Mouse (Mus musculus) midbrain, postnatal 0 days (tissue): Measurements from ENCODE around the gene Pomgnt2. TPM values are rescaled to one million over a fixed set of nuclear protein-coding genes. Genes with fewer than 3 reads are reported as not detected.

Experiments
- ATAC-seq: fragments of 200-750 bp; cut with Nextera tagmentation; 2 replicates; pipeline ENCODE4 v1.8.0; 2017; ENCODE audit warnings: moderate number of reproducible peaks, mild to moderate bottlenecking, moderate TSS enrichment, moderate library complexity; ENCODE audit not compliant: low FRiP score
- DNase-seq: peaks from one replicate; pipeline ENCODE4 v3.0.0-alpha.2; 2015; ENCODE audit warnings: low spot score
- H3K27ac ChIP-seq: fragments of 300-500 bp; sonication (generic); 2 replicates; pipeline ENCODE4 v1.5.1; 2014; ENCODE audit warnings: low read depth, mild to moderate bottlenecking, low read length, mixed read lengths
- H3K27me3 ChIP-seq: fragments of 300-500 bp; sonication (generic); 2 replicates; pipeline ENCODE4 v1.6.1; 2014; ENCODE audit warnings: low read length, control low read depth, mixed read lengths; ENCODE audit not compliant: insufficient read depth
- H3K36me3 ChIP-seq: fragments of 300-500 bp; sonication (generic); 2 replicates; pipeline ENCODE4 v1.6.1; 2014; ENCODE audit warnings: low read length, control low read depth, mixed read lengths; ENCODE audit not compliant: insufficient read depth
- H3K4me1 ChIP-seq: fragments of 300-500 bp; sonication (generic); 2 replicates; pipeline ENCODE4 v1.6.1; 2014; ENCODE audit warnings: mild to moderate bottlenecking, control low read depth, antibody characterized with exemption, low read length, mixed read lengths; ENCODE audit not compliant: insufficient read depth
- H3K4me2 ChIP-seq: fragments of 300-500 bp; sonication (generic); 2 replicates; pipeline ENCODE4 v1.6.1; 2014; ENCODE audit warnings: low read depth, mild to moderate bottlenecking, low read length, mixed read lengths; ENCODE audit not compliant: poor library complexity, severe bottlenecking
- H3K4me3 ChIP-seq: fragments of 300-500 bp; sonication (generic); 2 replicates; pipeline ENCODE4 v1.5.1; 2014; ENCODE audit warnings: low read depth, mild to moderate bottlenecking, low read length, moderate library complexity
- H3K9ac ChIP-seq: fragments of 300-500 bp; sonication (generic); replicated peaks from 2 replicates; pipeline ENCODE4 v1.6.1; 2014; ENCODE audit warnings: mild to moderate bottlenecking, low read length, moderate library complexity, mixed read lengths; ENCODE audit not compliant: poor library complexity, severe bottlenecking
- H3K9me3 ChIP-seq: fragments of 300-500 bp; sonication (generic); 2 replicates; pipeline ENCODE4 v1.6.1; 2016; ENCODE audit warnings: low read length, control low read depth
- CTCF ChIP-seq: IDR thresholded peaks from 2 replicates; pipeline ENCODE4 v1.5.1; 2016; ENCODE audit warnings: antibody characterized with exemption, mild to moderate bottlenecking
- WGBS: fragments of 180-500 bp; shearing (Covaris S2); extraction: QIAGEN DNeasy Blood & Tissue Kit; methylation state at CpG from one replicate; pipeline ENCODE4 v1.1.7; 2014; 5-methylcytosine and 5-hydroxymethylcytosine counted together
- polyA plus RNA-seq: library from polyadenylated mRNA; unstranded; fragments of >200 nt; fragmentation: Nextera tagmentation; extraction: Ambion mirVana; gene quantifications from 2 replicates; pipeline ENCODE4 v1.2.1, GENCODE M21; 2015
- total RNA-seq: library from RNA; depleted of rRNA; stranded (reverse); fragments of >200 nt; gene quantifications from 2 replicates; pipeline ENCODE4 v1.2.3, GENCODE M21; 2014; rRNA removed

Pomgnt2 gene
- total and polyA plus RNA-seq, 2 experiments from 2014 or later: 38.5 to 53.4 TPM

- no peaks in the 10 kb centered on the region for H3K4me1 ChIP-seq
- no peak for TF ChIP-seq CTCF
- H3K36me3 ChIP-seq: no peaks in the 10 kb centered on the region
- 87% methylated on average over 3 of the region's 3 CpGs for WGBS
- no peak overlapping the region for H3K4me2 ChIP-seq
- H3K9ac ChIP-seq: no peak overlapping the region
- no peaks in the 10 kb centered on the region for H3K27me3 ChIP-seq
- H3K27ac ChIP-seq: no peak overlapping the region
- no peaks in the 10 kb centered on the region for H3K9me3 ChIP-seq
- DNase-seq: no peak
- ATAC-seq: no peak
- H3K4me3 ChIP-seq: no peak overlapping the region
Observed at GRCm38 (mm10) chr9:121943005-121943404, 53.9 kb downstream of the Pomgnt2 start.

GRCm38 (mm10) chr9:121937944-121938355 lies 59.0 kb downstream of the Pomgnt2 start:
- peak overlapping the region; percentile 40; the same call in 1 of the 2 replicates for H3K9ac ChIP-seq
- H3K27me3 ChIP-seq: no peaks in the 10 kb centered on the region
- peak overlapping the region; percentile 38 for H3K4me3 ChIP-seq
- ATAC-seq (peak; percentile 84; the same call in 1 of the 2 replicates), DNase-seq (peak; percentile 84)
- H3K27ac ChIP-seq: peak overlapping the region; percentile 59; the same call in 1 of the 2 replicates
- TF ChIP-seq CTCF: no peak
- no peaks in the 10 kb centered on the region for H3K4me1 ChIP-seq
- no peaks in the 10 kb centered on the region for H3K9me3 ChIP-seq
- H3K36me3 ChIP-seq: no peaks in the 10 kb centered on the region
- 60% methylated on average over 21 of the region's 21 CpGs for WGBS
- H3K4me2 ChIP-seq: peak overlapping the region; percentile 44

DNA sequence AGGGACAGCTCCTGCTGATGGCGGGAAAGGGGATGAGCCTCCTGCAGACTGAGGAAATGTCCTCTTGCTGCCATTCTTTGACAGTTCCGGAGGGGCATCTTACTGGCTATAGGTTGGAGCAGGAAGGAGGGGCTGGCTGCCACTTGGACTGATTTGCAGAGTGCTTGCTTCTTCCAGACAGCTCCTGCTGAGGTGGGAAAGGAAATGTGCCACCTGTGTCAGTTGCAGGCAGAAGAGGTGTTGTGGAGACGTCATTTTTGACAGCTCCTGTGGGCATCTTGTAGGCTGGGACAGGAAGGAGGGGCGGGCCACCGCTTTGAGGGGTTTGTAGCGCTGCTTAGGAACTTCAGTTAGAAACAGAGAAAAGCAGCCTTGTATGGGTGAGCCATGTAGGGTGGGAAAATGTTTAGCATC lies 59.5 kb downstream of the Pomgnt2 start:
- Histone ChIP-seq H3K4me3 (peak overlapping the region; percentile 38), H3K4me1 (no peaks in the 10 kb centered on the region), H3K27ac (peak overlapping the region; percentile 59), H3K9me3 (no peaks in the 10 kb centered on the region), H3K9ac (no peak overlapping the region), H3K27me3 (no peaks in the 10 kb centered on the region), H3K4me2 (peak overlapping the region; percentile 44), H3K36me3 (no peaks in the 10 kb centered on the region)
- 69% methylated on average over 6 of the region's 6 CpGs for WGBS
- peak; percentile 44 for DNase-seq
- TF ChIP-seq CTCF: no peak
- ATAC-seq: peak; percentile 67

DNA sequence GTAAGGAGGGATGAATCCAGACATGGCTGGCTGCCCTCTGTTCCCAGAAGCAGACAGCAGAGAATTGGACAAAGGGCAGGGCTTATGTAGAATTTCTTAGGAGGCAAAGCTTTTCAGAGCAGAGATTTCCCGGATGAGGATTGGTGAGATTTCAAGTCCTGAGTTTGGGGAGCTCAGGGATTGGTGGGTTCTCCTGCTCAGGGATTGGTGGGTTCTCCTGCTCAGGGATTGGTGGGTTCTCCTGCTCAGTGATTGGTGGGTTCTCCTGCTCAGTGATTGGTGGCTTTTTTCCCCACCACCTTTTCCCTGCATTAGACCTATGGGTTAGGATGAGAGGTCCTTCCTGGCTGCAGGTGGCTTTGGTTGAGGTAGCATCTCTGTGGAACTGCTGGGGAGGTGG lies 60.0 kb downstream of the Pomgnt2 start:
- Histone ChIP-seq H3K27ac (peak overlapping the region; percentile 59; the same call in 1 of the 2 replicates), H3K4me3 (peak overlapping the region; percentile 38; the same call in 1 of the 2 replicates), H3K9ac (no peak overlapping the region), H3K27me3 (no peaks in the 10 kb centered on the region), H3K4me2 (peak overlapping the region; percentile 44), H3K9me3 (no peaks in the 10 kb centered on the region), H3K4me1 (no peaks in the 10 kb centered on the region), H3K36me3 (no peaks in the 10 kb centered on the region)
- peak; percentile 71 for ATAC-seq
- no peak for TF ChIP-seq CTCF
- peak; percentile 56 for DNase-seq
- WGBS: 70% methylated on average over 1 of the region's 1 CpGs

DNA sequence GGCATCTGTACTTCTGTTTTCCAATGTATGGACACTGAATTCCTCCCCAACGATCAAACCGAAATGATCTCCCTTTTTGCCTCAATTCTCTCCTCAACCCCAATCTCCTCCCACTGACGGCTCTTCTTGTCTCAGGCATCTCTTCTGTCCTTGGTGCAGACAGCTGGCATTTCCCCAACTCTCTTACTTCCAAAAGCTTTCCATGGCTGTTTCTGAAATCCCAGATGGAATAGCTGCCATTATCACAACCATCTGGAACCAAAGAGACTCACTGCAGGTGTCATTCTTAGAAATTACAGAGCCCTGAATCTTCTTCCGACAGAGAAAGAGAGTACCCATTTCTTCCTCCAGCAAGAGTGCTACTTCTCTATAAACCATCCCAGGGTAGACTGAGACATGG lies 62.1 kb downstream of the Pomgnt2 start:
- 86% methylated on average over 4 of the region's 4 CpGs for WGBS
- no peak overlapping the region for H3K4me3 ChIP-seq
- no peak overlapping the region for H3K4me2 ChIP-seq
- H3K36me3 ChIP-seq: no peaks in the 10 kb centered on the region
- DNase-seq (no peak), ATAC-seq (no peak)
- H3K4me1 ChIP-seq: no peaks in the 10 kb centered on the region
- H3K27me3 ChIP-seq: no peaks in the 10 kb centered on the region
- TF ChIP-seq CTCF: no peak
- H3K9me3 ChIP-seq: no peaks in the 10 kb centered on the region
- H3K9ac ChIP-seq: no peak overlapping the region
- H3K27ac ChIP-seq: no peak overlapping the region

Other genes with a start within 250 kb of the Pomgnt2 start
- 55.4 and 59.7 TPM in 2 replicates for gene Zfp651, start 237.8 kb downstream of the Pomgnt2 start, total RNA-seq
- 21.3 and 22.8 TPM in 2 replicates for gene Zfp651, start 237.8 kb downstream of the Pomgnt2 start, polyA plus RNA-seq
- 1.3 and 1.7 TPM in 2 replicates for gene Klhl40, start 219.5 kb downstream of the Pomgnt2 start, total RNA-seq
- 2.9 and 3.2 TPM in 2 replicates for gene Klhl40, start 219.5 kb downstream of the Pomgnt2 start, polyA plus RNA-seq
- gene Hhatl, start 204.6 kb downstream of the Pomgnt2 start, total RNA-seq: 1.2 and 1.5 TPM in 2 replicates
- 0.64 and 0.99 TPM in 2 replicates for gene Hhatl, start 204.6 kb downstream of the Pomgnt2 start, polyA plus RNA-seq
- gene Ccdc13, start 157.6 kb downstream of the Pomgnt2 start, total RNA-seq: 2.8 and 3.0 TPM in 2 replicates
- 4.1 and 4.8 TPM in 2 replicates for gene Ccdc13, start 157.6 kb downstream of the Pomgnt2 start, polyA plus RNA-seq
- gene Higd1a, start 138.7 kb downstream of the Pomgnt2 start, total RNA-seq: 30.6 and 42.8 TPM in 2 replicates
- 179 and 182 TPM in 2 replicates for gene Higd1a, start 138.7 kb downstream of the Pomgnt2 start, polyA plus RNA-seq
- 1.7 and 3.0 TPM in 2 replicates for gene Ackr2, start 98.8 kb downstream of the Pomgnt2 start, total RNA-seq
- gene Ackr2, start 98.8 kb downstream of the Pomgnt2 start, polyA plus RNA-seq: 0.78 and 0.96 TPM in 2 replicates
- not detected in 2 replicates for gene Cyp8b1, start 80.8 kb downstream of the Pomgnt2 start, total RNA-seq
- not detected in 2 replicates for gene Cyp8b1, start 80.8 kb downstream of the Pomgnt2 start, polyA plus RNA-seq
- 2.5 and 4.8 TPM in 2 replicates for gene Fam198a, start 46.1 kb downstream of the Pomgnt2 start, total RNA-seq
- gene Fam198a, start 46.1 kb downstream of the Pomgnt2 start, polyA plus RNA-seq: 1.9 and 2.1 TPM in 2 replicates
- 90.5 and 101 TPM in 2 replicates for gene Snrk, start 120.2 kb upstream of the Pomgnt2 start, total RNA-seq
- gene Snrk, start 120.2 kb upstream of the Pomgnt2 start, polyA plus RNA-seq: 77.2 and 79.9 TPM in 2 replicates